Mouse (Mus musculus) adipocyte (in vitro differentiated cells): ENCODE data around the gene Myog.

Experiments used
- DNase-seq: peaks from one replicate; pipeline ENCODE4 v3.0.0-alpha.2; 2016; ENCODE audit warnings: low spot score

Myog gene

GRCm38 (mm10) chr1:134285458-134286120, 4.2 kb upstream of the Myog start:
- no peak for DNase-seq

GRCm38 (mm10) chr1:134288239-134288638, 1.6 kb upstream of the Myog start:
- no peak for DNase-seq

GRCm38 (mm10) chr1:134290300-134290699, 511 bp downstream of the Myog start:
- no peak for DNase-seq

- DNase-seq, result peak; percentile 45
Measured at GRCm38 (mm10) chr1:134290909-134291308, 1.1 kb downstream of the Myog start.

- DNase-seq, result no peak
Measured at GRCm38 (mm10) chr1:134291555-134291954, 1.8 kb downstream of the Myog start.

GRCm38 (mm10) chr1:134292073-134292472, 2.3 kb downstream of the Myog start:
- DNase-seq, result peak; percentile 43

- no peak for DNase-seq
Measured at GRCm38 (mm10) chr1:134292601-134293000, 2.8 kb downstream of the Myog start.

GRCm38 (mm10) chr1:134293276-134293675, 3.5 kb downstream of the Myog start:
- DNase-seq, result no peak

GRCm38 (mm10) chr1:134293738-134294604, 4.2 kb downstream of the Myog start:
- DNase-seq, result peak; percentile 35

- DNase-seq, result no peak
Measured at GRCm38 (mm10) chr1:134297265-134297664, 7.5 kb downstream of the Myog start.

GRCm38 (mm10) chr1:134298636-134299411, 9.0 kb downstream of the Myog start:
- no peak for DNase-seq

GRCm38 (mm10) chr1:134302568-134303238, 12.9 kb downstream of the Myog start:
- DNase-seq, result peak; percentile 46

GRCm38 (mm10) chr1:134304940-134305339, 15.2 kb downstream of the Myog start:
- DNase-seq, result no peak

GRCm38 (mm10) chr1:134307409-134307808, 17.6 kb downstream of the Myog start:
- DNase-seq, result no peak

GRCm38 (mm10) chr1:134310291-134310690, 20.5 kb downstream of the Myog start:
- DNase-seq, result peak; percentile 28

GRCm38 (mm10) chr1:134310729-134311128, 20.9 kb downstream of the Myog start:
- DNase-seq, result no peak

- no peak for DNase-seq
Measured at GRCm38 (mm10) chr1:134311760-134312159, 22.0 kb downstream of the Myog start.

GRCm38 (mm10) chr1:134315181-134315580, 25.4 kb downstream of the Myog start:
- DNase-seq, result no peak

GRCm38 (mm10) chr1:134316361-134316760, 26.6 kb downstream of the Myog start:
- DNase-seq, result no peak

- no peak for DNase-seq
Measured at GRCm38 (mm10) chr1:134318261-134318660, 28.5 kb downstream of the Myog start.

GRCm38 (mm10) chr1:134320691-134321301, 31.0 kb downstream of the Myog start:
- DNase-seq, result no peak
